Mouse (Mus musculus): ENCODE measurements around the gene Prom2.

DNA sequence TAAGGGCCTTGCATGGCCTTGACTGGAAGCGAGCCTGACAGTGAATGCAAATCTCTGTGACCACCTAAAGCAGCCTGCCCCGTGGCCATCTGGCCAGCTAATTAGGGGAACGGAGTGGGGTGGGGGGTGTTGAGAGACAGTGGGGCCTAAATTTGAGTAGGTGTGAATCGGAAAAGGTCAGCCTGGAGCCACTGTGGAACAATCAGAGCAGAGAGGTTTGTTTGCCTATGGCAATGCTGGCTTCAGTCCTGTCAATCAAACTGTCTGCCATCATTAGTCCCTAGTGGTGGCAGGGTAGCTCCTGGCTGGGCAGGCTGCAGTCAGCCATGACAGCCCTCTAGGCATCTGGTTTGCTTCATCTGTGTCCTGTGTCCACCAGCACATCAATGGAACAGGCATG is 29.8 kb downstream of the Prom2 start:
- TF ChIP-seq CTCF (IDR thresholded peaks at IDR 0.05; ENCODE audit: low read depth) (no peak), EP300 (optimal IDR thresholded peaks at IDR 0.05) (no peak)

All from stomach, postnatal 0 days (tissue).